Mouse (Mus musculus): ENCODE measurements around the gene Comt. TPM values are rescaled to one million over a fixed set of nuclear protein-coding genes. Genes with fewer than 3 reads are reported as not detected.
A peak's percentile ranks its signal among the peaks of the same experiment; 100 is the strongest.

The Comt gene
- total and polyA plus RNA-seq, 3 experiments: 139 to 208 (median 150) TPM

GRCm38 (mm10) chr16:18419603-18420026, 7.0 kb downstream of the Comt start:
- no peaks in the 10 kb centered on the region for H3K79me2 ChIP-seq (replicated peaks; ENCODE audit: control insufficient read depth, insufficient read depth, low read length)
- no peak for DNase-seq
- H3K4me1 ChIP-seq (ENCODE audit: control insufficient read depth, insufficient read depth, low read length): peaks cover 16% of the 10 kb centered on the region
- intact Hi-C loops (cut with DNase I): no loop called here
- no peak overlapping the region for H3K9ac ChIP-seq (ENCODE audit: low read depth, low read length)
- WGBS: 36% methylated on average over 1 of the region's 1 CpGs
- H3K4me3 ChIP-seq: no peak overlapping the region
- H3K36me3 ChIP-seq (ENCODE audit: control insufficient read depth, insufficient read depth, low read length): peaks cover 22% of the 10 kb centered on the region
- TF ChIP-seq EP300 (IDR thresholded peaks at IDR 0.05; ENCODE audit: insufficient read depth, low read depth, low read length) (no peak), CTCF (IDR thresholded peaks at IDR 0.05) (no peak), POLR2A (IDR thresholded peaks at IDR 0.05; ENCODE audit: insufficient read depth, low read depth, low read length) (no peak)
- no peaks in the 10 kb centered on the region for H3K27me3 ChIP-seq (ENCODE audit: control insufficient read depth, insufficient read depth, low read length)
- no peak overlapping the region for H3K27ac ChIP-seq

GRCm38 (mm10) chr16:18418756-18419602, 7.7 kb downstream of the Comt start:
- Histone ChIP-seq H3K36me3 (ENCODE audit: control insufficient read depth, insufficient read depth, low read length) (peaks cover 21% of the 10 kb centered on the region), H3K9ac (ENCODE audit: low read depth, low read length) (no peak overlapping the region)
- WGBS: 72% methylated on average over 4 of the region's 4 CpGs

GRCm38 (mm10) chr16:18417491-18417890, 9.2 kb downstream of the Comt start:
- no peak for DNase-seq
- peaks cover 21% of the 10 kb centered on the region for H3K4me1 ChIP-seq (ENCODE audit: control insufficient read depth, insufficient read depth, low read length)
- H3K4me3 ChIP-seq: no peak overlapping the region
- 93% methylated on average over 5 of the region's 5 CpGs for WGBS
- intact Hi-C loops (cut with DNase I): no loop called here
- peaks cover 17% of the 10 kb centered on the region for H3K36me3 ChIP-seq (ENCODE audit: control insufficient read depth, insufficient read depth, low read length)
- H3K9ac ChIP-seq (ENCODE audit: low read depth, low read length): no peak overlapping the region
- peak overlapping the region; percentile 31 for H3K27ac ChIP-seq
- H3K27me3 ChIP-seq (ENCODE audit: control insufficient read depth, insufficient read depth, low read length): no peaks in the 10 kb centered on the region
- TF ChIP-seq POLR2A (IDR thresholded peaks at IDR 0.05; ENCODE audit: insufficient read depth, low read depth, low read length): no peak
- no peak for TF ChIP-seq EP300 (IDR thresholded peaks at IDR 0.05; ENCODE audit: insufficient read depth, low read depth, low read length)
- no peak for TF ChIP-seq CTCF (IDR thresholded peaks at IDR 0.05)
- H3K79me2 ChIP-seq (replicated peaks; ENCODE audit: control insufficient read depth, insufficient read depth, low read length): no peaks in the 10 kb centered on the region

More at GRCm38 (mm10) chr16:18418756-18419602, 7.7 kb downstream of the Comt start:
- Histone ChIP-seq H3K27me3 (ENCODE audit: control insufficient read depth, insufficient read depth, low read length) (no peaks in the 10 kb centered on the region), H3K79me2 (replicated peaks; ENCODE audit: control insufficient read depth, insufficient read depth, low read length) (no peaks in the 10 kb centered on the region), H3K27ac (no peak overlapping the region), H3K4me3 (no peak overlapping the region), H3K4me1 (ENCODE audit: control insufficient read depth, insufficient read depth, low read length) (peaks cover 15% of the 10 kb centered on the region)
- no peak for DNase-seq
- no peak for TF ChIP-seq POLR2A (IDR thresholded peaks at IDR 0.05; ENCODE audit: insufficient read depth, low read depth, low read length)
- TF ChIP-seq CTCF (IDR thresholded peaks at IDR 0.05): no peak
- no peak for TF ChIP-seq EP300 (IDR thresholded peaks at IDR 0.05; ENCODE audit: insufficient read depth, low read depth, low read length)
- intact Hi-C loops (cut with DNase I): no loop called here

- TF ChIP-seq EP300 (IDR thresholded peaks at IDR 0.05; ENCODE audit: insufficient read depth, low read depth, low read length) (no peak), POLR2A (IDR thresholded peaks at IDR 0.05; ENCODE audit: insufficient read depth, low read depth, low read length) (no peak), CTCF (IDR thresholded peaks at IDR 0.05) (no peak)
- peaks cover 15% of the 10 kb centered on the region for H3K36me3 ChIP-seq (ENCODE audit: control insufficient read depth, insufficient read depth, low read length)
- peak overlapping the region; percentile 87 for H3K27ac ChIP-seq
- DNase-seq: no peak
- peak overlapping the region; percentile 32; the same call in 1 of the 2 replicates for H3K9ac ChIP-seq (ENCODE audit: low read depth, low read length)
- peaks cover 23% of the 10 kb centered on the region for H3K4me1 ChIP-seq (ENCODE audit: control insufficient read depth, insufficient read depth, low read length)
- no peaks in the 10 kb centered on the region for H3K79me2 ChIP-seq (replicated peaks; ENCODE audit: control insufficient read depth, insufficient read depth, low read length)
- H3K4me3 ChIP-seq: no peak overlapping the region
- intact Hi-C loops (cut with DNase I): no loop called here
- WGBS: 75% methylated on average over 3 of the region's 3 CpGs
- H3K27me3 ChIP-seq (ENCODE audit: control insufficient read depth, insufficient read depth, low read length): no peaks in the 10 kb centered on the region
Measured at GRCm38 (mm10) chr16:18416837-18417236, 9.8 kb downstream of the Comt start.

- TF ChIP-seq CTCF (IDR thresholded peaks at IDR 0.05) (no peak), POLR2A (IDR thresholded peaks at IDR 0.05; ENCODE audit: insufficient read depth, low read depth, low read length) (0 out of 2 replicates have a peak, but pooled peaks have one; percentile 10), EP300 (IDR thresholded peaks at IDR 0.05; ENCODE audit: insufficient read depth, low read depth, low read length) (peak; percentile 7; the same call in 1 of the 2 replicates)
- Histone ChIP-seq H3K79me2 (replicated peaks; ENCODE audit: control insufficient read depth, insufficient read depth, low read length) (no peaks in the 10 kb centered on the region), H3K9ac (ENCODE audit: low read depth, low read length) (peak overlapping the region; percentile 32; the same call in 1 of the 2 replicates), H3K27ac (peak overlapping the region; percentile 87), H3K4me1 (ENCODE audit: control insufficient read depth, insufficient read depth, low read length) (peaks cover 23% of the 10 kb centered on the region), H3K27me3 (ENCODE audit: control insufficient read depth, insufficient read depth, low read length) (no peaks in the 10 kb centered on the region), H3K4me3 (no peak overlapping the region), H3K36me3 (ENCODE audit: control insufficient read depth, insufficient read depth, low read length) (peaks cover 11% of the 10 kb centered on the region)
- 38% methylated on average over 18 of the region's 18 CpGs for WGBS
- peak; percentile 66 to 82 for DNase-seq
- intact Hi-C loops (cut with DNase I): no loop called here
Measured at GRCm38 (mm10) chr16:18416094-18416761, 10.4 kb downstream of the Comt start.

Measured in heart, adult 2 months (tissue).